Mouse (Mus musculus) adrenal gland, postnatal 10 days (tissue): ENCODE results near the gene Zc3hav1. TPM values are rescaled to one million over a fixed set of nuclear protein-coding genes. Genes with fewer than 3 reads are reported as not detected.

ENCODE experiments used
- DNase-seq: peaks from one replicate; pipeline ENCODE4 v3.0.0; 2021; ENCODE audit warnings: mixed read lengths
- total RNA-seq, 2 experiments: library from RNA; stranded (reverse); gene quantifications; 2 replicates each; pipeline ENCODE4 v1.2.3; 2021

Zc3hav1 gene
- total RNA-seq, 2 experiments from 2014 or later: 36.1 to 42.0 TPM

DNA sequence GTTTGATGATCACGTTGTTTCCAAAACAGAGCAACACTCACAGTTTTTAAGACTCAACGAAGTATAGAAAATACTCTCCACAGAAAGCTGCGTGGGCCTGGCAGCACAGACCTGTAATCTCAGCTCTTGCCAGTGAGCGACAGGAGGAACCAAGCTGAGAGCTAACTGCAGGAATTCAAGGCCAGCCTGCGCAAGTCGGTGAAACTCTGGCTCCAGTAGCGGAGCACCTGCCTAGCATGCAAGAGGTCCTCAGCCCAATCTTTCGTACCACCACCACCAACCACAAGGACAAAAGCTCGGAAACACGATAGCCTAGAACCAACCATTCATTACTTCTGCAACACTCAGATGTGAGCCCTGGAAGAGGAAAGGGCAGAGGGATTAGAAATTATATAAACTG lies 2.0 kb downstream of the Zc3hav1 start:
- DNase-seq: peak; percentile 49

DNA sequence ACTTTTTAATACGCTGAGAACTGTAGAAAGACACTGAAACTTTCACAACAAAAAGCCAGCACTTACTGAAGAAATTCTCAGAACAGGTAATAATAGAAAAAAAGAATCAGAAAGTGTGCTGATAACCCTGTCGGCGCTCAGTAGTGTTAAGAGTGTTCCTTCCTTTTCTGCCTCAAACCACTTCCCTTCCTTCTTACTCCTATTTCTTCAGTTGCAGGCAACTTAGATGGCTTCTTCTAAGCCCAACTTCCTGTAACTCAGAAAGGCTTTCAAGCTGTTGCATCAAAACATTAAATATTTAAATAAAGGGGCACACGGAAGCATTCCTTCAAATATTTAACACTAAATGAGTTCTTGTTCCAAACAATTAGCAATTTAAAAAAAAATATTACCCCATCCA lies 2.5 kb downstream of the Zc3hav1 start:
- DNase-seq: no peak

DNA sequence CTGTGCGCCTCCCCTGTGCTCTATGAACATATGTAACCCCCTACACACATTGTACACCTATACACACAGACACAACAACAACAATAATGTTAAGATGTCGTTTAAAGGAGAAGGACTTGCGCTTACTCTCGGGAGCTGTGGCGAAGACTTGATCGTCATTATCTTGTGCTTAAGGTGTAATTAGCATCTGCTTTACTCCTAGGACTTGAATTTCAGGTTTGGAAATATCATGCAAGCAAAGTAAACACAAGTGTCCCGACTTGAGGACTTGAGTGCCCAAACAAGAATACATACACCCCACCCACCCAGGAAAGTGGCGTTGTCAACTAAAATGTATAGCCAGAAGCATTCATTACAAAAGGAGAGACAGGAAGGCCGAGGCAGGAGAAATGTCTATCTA lies 4.6 kb downstream of the Zc3hav1 start:
- DNase-seq: no peak

DNA sequence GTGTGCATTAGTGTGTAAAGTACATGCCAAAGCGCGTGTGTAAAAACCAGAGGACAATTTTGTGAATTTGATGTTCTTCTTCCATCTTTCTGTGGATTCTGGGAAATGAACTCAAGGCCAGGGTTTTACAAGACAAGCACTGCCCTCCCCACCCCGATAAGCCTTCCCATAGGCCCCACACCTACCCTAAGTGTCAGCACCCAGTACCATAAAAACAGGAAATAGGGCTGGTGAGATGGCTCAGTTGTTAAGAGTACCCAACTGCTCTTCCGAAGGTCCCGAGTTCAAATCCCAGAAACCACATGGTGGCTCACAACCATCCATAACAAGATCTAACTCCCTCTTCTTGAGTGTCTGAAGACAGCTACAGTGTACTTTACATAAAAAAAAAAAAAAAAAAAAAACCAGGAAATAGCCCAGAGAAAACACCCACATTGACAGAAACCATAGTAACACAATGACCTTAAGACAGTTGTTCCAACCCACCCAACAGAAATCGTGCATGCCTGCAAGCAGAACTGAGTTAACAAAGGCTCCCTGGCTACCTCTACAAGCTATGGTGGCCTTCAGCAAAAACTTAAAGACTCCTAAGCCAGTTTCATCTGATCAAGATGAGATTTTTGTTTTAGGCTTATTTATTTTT lies 5.5 kb downstream of the Zc3hav1 start:
- DNase-seq: no peak

DNA sequence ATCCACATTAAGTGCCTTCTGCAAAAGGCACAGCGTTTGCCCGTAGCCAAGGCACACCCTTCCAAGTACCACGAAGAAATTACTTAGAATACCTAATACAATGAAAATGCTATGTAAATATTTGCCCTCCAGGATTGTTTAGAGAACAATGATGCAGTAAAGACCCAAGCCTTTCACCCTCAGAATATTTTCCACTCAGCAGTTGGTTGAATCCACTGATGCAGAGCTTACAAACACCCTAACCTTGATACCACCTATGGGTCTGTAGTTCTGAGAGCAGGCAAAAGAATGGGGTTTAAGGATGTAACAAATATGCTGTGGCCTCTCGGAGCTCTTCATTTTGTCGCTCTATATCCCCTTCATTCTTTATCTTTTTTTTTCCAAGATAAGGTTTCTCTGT lies 6.5 kb downstream of the Zc3hav1 start:
- no peak for DNase-seq

DNA sequence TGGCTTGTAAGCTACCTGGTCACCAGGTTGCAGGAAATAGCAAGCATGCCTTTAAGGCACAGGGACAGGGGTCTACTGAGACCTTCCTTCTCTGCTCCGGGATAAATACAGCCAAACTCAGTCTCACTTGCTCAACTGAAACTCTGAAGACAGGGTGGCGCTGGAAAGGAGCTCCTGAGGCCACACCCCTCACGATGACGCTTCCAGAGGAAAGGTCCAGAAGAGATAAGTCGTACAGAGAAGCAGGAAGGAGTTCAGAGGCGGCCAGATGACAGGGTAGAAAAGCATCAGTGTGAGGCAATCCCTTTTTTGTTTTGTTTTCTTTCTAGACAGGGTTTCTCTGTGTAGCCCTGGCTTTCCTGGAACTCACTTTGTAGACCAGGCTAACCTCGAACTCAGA lies 8.6 kb downstream of the Zc3hav1 start:
- DNase-seq: peak; percentile 74

DNA sequence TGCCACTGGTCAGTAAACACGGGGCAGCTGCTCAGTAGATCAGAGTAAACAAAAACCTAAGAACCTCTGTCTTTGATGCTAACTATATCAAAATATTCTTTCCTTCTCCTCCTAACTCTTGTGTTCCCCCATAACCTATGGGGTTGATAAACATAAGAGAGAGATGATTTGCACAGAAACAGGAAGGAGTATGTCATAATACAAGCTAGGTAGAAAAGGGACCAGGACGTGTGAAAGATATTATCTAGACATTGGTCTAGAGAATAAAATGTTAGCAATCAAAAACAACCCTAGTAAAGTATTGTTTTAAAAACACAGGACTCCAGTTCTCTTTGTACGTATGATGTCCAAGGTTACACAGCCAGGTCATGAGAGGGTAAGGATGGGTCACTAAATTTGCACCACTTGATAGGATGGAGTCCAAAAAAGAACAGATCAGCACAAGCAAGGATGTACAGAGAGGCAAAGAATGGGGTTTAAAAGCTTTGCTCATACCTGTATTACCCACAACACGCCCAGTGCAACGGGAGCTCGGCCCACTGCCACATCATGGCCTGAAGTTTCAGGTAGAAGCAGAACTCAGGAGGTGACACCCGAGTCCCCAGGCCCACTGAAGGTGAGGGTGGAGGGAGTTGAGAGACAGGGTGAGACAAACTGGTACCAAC lies 10.3 kb downstream of the Zc3hav1 start:
- DNase-seq: no peak

DNA sequence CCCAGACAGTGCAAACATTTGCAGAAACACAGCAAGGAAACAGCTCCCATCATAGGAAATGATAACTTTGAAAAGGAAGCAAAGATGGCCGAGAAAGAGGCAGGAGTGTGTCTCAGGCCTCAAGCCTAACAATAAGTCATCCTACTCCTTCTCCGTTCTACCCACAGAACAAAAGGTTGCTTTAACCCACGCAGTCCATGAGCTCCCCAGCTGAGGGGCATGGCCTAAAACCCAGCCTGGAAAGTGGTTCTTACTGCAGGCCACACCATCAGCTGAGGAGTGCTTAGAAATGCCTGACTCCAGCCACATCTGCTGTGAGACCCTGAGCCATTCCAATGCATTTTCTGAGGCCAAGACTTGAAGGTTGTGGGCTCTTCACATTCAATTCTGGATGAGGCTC lies 10.8 kb downstream of the Zc3hav1 start:
- no peak for DNase-seq

DNA sequence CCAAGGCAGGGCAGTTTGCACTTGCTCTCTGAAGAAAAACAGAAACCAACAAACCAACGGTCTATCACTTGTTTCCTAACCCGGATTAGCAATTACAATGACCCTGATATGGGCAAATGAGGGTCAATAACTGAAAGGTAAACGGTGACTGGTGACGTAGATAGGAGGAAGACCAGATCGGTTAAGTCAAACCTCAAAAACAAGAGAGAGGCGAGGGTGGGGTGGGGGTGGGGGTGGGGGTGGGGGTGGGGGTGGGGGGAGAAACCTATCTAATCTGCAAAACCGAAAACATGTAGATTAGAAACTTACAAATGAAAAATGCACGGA lies 11.8 kb downstream of the Zc3hav1 start:
- no peak for DNase-seq

DNA sequence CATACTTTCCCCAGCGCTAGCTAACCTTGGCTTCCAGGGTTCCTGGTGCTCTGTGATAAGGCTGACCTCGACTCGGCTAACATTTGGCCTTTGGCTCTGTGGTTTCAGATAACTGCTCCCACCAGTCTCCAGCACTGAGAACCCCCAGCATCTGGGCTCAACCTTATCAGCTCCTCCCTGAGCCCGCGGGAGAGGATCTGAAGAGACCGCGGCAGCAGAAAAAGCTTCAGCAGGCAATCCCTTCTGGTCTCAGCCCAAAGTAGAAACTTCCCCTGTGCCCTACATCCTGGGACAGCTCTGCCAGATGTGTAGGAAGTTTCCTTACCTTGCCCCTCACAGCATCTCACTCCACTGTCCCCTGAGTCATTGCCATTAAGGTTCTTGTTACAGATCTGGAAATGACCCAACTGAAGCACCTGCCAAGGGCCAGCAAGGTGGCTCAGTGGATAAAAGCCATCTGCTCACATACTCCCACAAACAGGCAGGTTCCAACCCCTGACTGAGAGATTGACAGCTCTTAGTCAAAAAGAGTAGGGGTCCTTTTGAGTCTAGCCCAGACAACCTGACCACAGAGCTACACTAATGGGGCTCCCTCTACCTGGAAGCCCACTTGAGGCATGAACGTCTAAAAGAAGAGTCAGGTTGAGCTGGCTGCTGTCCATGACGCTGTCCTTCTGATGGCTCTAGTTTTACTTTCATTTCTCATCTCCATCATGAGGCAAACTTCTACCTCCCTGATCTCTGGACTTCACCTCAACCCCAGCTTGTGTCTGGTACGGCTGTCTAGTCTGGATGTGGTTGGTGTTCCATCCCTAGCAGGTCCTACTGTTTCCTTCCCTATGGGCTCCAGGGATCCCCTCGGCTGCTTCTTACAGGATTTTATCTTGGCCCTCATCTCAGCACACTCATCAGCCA lies 12.4 kb downstream of the Zc3hav1 start:
- peak; percentile 22 for DNase-seq

DNA sequence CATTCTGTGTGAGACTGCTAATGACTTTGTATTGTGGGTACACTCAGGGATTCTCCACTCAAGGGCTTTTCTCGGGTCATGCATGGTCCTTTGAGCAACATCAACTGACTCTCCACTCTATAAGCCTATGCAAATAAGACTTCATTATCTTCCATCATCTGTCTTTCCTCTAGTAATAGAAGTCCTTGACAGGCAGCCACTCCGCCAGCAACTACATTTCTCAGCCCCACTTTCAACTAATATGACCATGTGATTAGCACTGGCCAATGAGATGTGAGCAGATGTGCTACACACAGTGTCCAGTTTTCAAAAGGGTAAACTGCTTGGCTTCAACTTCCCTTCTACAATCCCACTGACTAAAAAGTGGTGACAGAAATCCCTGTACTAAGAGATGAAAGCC lies 15.3 kb downstream of the Zc3hav1 start:
- peak; percentile 22 for DNase-seq

DNA sequence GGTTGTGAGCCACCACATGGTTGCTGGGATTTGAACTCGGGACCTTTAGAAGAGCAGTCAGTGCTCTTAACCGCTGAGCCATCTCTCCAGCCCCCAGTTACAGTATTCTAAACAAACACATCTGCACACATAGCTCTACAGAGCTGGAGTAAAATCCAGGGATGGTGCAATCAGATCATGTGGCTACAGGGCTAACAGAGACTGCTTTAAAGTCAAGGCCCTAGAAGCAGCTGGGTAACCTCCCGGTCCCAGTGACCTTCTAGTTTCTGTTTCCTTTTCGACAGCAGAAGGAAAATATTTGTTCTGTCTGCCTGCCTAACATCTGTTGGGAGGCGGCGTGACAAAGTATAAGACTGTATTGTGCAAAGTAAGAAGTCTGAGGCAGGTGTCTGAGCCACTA lies 16.5 kb downstream of the Zc3hav1 start:
- peak; percentile 65 for DNase-seq

DNA sequence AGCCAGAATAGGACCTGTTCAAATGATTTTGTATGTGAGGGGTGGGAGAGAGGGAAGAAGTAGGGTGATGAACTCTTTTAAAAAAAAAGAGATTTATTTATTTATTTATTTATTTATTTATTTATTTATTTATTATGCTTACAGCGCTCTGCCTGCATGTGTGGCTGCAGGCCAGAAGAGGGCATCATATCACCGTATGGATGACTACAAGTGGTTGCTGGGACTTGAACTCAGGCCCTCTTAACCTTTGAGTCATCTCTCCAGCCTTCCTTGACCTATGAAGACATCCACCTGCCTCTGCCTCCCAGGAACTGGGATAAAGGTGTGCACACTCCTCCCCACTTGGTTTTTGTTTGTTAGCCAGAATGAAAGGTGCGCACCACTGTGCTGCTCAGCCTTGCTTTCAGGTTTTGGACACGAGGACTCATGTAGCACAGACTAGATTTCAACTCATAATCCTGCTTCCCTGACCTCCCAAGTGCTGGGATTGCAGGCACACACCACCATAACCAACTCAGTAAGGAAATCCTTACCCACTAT lies 17.2 kb downstream of the Zc3hav1 start:
- DNase-seq: no peak

DNA sequence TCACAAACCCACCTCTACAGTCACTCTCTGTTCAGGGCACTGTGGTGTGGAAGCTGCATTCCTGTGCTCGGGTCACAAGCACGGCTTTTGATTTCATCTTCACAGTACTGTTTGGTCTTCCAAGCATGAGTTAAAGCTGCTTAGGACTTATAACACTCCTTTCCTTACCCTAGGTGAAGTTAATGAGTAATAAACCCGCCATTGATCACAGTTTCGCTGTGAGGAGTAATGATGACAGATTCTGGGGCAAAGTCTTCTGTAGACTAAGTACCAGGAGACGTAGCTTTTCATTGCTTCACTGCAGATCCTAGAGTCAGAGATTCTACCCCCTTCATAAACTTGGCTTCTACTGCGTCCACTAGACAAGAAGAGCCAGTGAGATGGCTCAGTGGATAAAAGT lies 19.1 kb downstream of the Zc3hav1 start:
- DNase-seq: no peak

DNA sequence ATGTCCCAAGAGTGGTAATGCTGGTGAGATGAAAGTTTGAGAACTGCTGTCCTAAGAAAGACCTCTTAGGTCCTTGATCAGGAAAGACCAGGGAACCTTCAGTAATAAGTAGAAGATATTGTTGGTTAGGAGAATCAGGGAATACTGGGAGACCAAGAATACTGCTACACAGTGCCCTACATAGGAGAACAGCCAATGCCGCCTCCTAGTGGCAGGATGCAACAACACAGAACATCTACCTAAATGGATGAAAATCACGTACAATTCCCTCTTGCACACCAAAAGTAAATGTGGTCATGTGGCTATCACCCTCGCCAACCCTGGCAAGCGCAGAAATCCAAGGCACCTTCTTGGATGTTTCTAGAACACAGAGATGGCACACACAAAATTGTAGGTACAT lies 27.8 kb downstream of the Zc3hav1 start:
- DNase-seq: peak; percentile 39

DNA sequence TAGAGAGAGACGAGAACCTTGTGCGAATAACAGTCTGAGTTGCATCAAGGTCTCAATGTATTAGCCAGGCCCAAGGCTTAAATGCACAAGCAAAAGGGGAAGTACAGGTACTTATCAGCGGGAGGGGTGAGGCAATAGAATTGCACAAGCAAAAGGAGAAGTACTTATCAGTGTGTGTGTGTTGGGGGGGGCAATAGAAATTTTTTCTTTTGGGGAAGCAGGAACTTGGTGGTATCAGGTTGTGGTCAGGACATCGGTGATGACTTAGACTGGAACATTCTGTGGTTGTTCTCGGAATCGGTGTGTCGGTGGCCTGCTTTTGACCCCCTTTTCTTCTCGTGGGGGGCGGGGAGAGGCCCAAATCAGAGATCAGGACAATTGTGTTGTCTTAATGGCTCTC lies 33.8 kb downstream of the Zc3hav1 start:
- no peak for DNase-seq

DNA sequence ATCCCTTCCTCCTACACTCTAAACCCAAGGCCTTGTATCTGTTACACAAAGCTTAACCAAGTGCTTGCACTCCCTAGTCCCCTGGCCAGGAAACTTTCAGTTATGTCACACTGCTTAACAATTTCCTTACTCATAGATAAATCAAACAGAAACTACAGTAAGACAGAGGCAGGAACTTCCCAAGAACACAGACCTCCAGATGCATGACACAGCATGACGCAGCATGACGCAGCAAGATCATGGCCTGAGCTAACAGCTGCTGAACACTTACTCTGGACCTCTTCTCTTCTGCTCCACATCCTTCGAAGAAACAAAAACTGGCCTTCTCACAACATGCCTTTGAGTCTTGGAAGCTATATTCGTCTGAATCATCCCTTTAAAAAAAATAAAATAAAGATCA lies 38.4 kb downstream of the Zc3hav1 start:
- no peak for DNase-seq

DNA sequence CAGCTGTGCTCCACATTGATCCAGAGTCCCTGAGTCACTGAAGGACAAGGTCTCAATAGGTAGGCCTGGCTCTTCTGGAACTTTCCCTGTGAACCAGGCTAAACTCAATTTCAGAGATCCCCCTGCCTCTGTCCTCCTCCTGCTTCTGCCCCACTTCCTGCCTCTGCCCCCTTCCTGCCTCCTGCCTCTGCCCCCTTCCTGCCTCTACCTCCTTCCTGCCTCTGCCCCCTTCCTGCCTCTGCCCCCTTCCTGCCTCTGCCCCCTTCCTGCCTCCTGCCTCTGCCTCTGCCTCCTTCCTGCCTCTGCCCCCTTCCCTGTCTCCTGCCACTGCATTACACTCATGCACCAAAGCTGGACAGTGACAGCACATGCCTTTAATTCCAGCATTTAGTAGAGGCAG lies 44.7 kb downstream of the Zc3hav1 start:
- no peak for DNase-seq

DNA sequence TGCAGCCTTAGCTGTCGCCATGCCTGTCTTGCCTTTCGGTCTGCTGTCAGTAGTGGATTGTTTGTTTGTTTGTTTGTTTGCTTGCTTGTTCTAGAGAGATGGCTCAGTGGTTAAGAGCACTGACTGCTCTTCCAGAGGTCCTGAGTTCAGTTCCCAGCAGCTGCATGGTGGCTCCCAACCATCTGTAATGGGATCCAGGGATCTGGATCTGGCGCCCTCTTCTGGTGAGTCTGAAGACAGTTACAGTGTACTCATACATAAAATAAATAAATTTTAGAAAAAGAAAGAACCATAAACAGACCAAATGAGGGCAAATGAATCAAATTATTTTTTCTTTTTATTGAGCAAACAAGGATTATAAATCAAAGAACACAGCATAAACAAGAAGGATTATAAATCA lies 49.4 kb downstream of the Zc3hav1 start:
- DNase-seq: peak; percentile 6

DNA sequence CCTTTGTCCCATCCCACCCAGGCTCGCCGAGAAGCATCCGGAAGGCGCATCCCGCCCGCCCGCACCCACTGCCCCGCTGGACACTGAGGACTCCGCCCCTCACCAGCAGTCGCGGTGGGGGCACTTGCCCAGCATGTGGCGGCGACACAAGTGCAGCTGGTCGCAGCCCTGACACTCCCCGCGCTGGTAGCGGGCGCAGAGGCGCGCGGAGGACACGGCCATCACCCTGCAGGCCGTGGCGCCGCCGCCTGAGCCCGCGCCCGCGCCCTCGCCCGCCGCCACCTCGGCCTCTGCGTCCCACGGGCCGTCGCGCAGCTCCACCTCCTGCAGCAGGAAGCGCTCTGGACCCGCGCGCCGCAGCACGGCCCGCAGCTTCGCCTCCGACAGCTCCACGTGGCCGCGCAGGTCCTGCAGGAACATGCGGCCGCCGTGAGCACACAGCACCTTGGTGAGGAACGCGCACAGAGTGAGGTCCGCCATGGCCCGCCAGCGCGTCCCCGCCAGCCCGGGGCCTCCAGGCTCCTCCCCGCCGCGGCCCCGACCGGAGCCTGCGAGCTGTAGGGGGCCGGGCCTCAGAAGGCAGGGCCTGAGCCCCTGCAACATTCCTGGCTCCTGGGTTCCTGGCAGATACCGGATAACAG lies 55.5 kb downstream of the Zc3hav1 start, which contains the start of gene Zc3hav1l:
Gene Zc3hav1l, minus strand, starts transcription at position 499 of the 641 bp plus-strand sequence.
- DNase-seq: peak; percentile 86

DNA sequence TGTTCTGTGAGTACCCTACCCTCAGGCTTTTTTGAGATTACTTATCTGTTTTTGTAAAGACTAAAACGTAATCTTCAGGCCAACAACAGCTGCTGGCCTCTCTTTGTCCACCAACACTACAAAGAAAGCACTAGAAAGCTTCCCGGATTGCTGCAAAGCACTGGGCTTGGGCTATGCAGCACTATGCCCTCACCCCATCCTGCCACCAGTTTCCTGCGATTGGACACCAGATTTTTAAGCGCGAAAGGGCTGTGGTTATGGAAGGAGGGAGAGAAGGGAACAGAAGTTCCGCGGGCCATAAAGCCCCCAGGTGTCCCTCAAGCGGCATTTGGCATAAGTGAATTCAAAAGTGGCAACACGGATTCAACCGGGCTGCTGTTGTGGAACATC lies 56.2 kb downstream of the Zc3hav1 start:
- DNase-seq: peak; percentile 34

DNA sequence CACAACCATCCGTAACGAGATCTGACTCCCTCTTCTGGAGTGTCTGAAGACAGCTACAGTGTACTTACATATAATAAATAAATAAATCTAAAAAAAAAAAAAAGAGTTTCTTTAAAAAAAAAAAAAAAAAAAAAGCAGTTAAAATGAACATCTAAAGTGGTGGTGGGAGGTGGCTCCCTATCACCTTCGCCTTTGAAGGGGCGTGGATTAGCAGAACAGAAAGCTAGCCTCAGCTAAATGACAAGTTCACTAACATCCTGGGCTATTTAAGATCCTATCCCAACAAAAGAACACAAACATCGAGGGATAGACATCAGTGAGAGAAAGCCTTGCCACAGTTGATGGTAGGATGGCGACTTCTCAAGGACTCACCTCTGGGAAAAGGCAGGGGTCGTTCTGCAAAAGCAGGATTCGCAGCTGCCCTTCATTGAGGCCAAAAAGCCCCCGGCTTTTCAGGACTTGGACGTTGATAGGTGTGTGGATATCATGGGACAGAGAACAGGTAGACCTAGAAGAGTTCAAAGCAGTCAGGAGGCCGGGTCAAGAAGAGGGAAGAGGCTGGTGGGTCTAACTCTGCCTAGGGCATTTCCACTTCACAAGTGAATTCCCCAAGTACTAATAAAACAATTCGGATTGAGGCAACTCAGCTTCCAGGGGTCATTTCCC lies 56.7 kb downstream of the Zc3hav1 start:
- no peak for DNase-seq
